Mouse (Mus musculus) ES-Bruce4 (cell line): Measurements from ENCODE around the gene Hlx.

ENCODE experiments used
- CTCF ChIP-seq: IDR thresholded peaks from one replicate; pipeline ENCODE4 v1.8.1; 2011; ENCODE audit warnings: low read depth, low read length
- EP300 ChIP-seq: IDR thresholded peaks from 2 replicates; pipeline ENCODE4 v1.6.1; 2011; ENCODE audit warnings: low read depth, low read length; ENCODE audit not compliant: insufficient read depth
- POLR2A ChIP-seq: IDR thresholded peaks from one replicate; pipeline ENCODE4 v1.8.1; 2011; ENCODE audit warnings: low read length; ENCODE audit not compliant: insufficient read depth

DNA sequence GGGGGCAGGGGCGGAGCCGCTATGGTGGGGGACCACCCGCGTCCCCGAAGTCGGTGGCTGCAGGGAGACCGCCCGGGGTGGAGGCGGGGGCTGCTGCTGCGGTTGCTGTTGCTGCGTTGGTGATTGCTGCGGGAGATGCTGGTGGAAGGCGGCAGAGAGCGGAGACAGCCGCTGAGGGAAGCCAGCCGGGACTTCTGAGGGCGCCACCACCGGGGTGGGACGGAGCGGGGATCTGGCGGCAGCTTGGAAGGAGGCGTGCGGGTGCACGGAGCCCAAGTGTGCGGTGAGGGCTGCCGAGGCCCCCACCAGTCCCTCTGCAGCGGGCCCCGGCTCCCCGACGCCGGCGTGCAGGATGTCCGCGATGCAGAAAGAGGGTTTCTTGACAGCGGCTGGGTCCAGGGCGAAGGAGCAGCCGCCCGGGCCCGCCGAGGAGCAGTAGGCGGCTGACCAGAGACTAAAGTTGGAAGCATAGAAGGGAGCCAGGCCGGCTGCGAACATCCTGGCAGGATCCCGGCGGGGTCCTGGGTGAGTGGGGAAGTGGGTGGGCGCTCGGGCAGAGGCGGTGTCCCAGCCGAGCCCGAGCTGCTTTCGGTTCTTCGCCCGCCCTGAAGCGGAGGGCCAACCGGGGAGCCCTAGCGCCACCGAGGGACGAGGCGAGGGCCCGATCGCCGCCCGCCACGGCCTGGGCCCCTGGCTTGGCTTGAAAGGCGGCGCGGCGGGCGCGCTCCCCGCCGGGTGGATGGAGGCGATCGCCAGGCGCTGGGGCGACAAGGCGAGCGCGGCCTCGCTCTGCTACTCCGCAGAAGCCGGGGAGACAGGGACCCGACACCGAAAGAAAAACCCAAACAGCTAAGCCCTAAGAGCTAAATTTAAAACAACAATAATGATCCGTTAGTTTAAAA lies 524 bp downstream of the Hlx start:
- TF ChIP-seq POLR2A: no peak
- TF ChIP-seq CTCF: no peak
- no peak for TF ChIP-seq EP300
